Mouse (Mus musculus) limb, embryonic 14.5 days (tissue): ENCODE results near the gene Dgkb. TPM values are rescaled to one million over a fixed set of nuclear protein-coding genes. Genes with fewer than 3 reads are reported as not detected.

Experiments
- ATAC-seq: fragments of 200-750 bp; cut with Nextera tagmentation; 2 replicates; pipeline ENCODE4 v1.8.0; 2017; ENCODE audit warnings: low read depth, moderate number of reproducible peaks, moderate TSS enrichment; ENCODE audit not compliant: low FRiP score
- DNase-seq: peaks from one replicate; pipeline ENCODE4 v3.0.0-alpha.2; 2015; ENCODE audit warnings: low spot score
- H3K27ac ChIP-seq: fragments of 300-500 bp; sonication (generic); replicated peaks from 2 replicates; pipeline ENCODE4 v1.5.1; 2014; ENCODE audit warnings: low read depth, mild to moderate bottlenecking, low read length, moderate library complexity, mixed read lengths
- H3K27me3 ChIP-seq: fragments of 300-500 bp; sonication (generic); 2 replicates; pipeline ENCODE4 v1.6.1; 2014; ENCODE audit warnings: low read length, mixed read lengths; ENCODE audit not compliant: control insufficient read depth, insufficient read depth
- H3K36me3 ChIP-seq: fragments of 300-500 bp; sonication (generic); 2 replicates; pipeline ENCODE4 v1.6.1; 2014; ENCODE audit warnings: mild to moderate bottlenecking, low read length, moderate library complexity, mixed read lengths; ENCODE audit not compliant: control insufficient read depth, insufficient read depth
- H3K4me1 ChIP-seq: fragments of 300-500 bp; sonication (generic); 2 replicates; pipeline ENCODE4 v1.6.1; 2014; ENCODE audit warnings: antibody characterized with exemption, low read length, mixed read lengths; ENCODE audit not compliant: control insufficient read depth, insufficient read depth
- H3K4me2 ChIP-seq: fragments of 300-500 bp; sonication (generic); replicated peaks from 2 replicates; pipeline ENCODE4 v1.6.1; 2014; ENCODE audit warnings: low read depth, mild to moderate bottlenecking, low read length, moderate library complexity; ENCODE audit not compliant: severe bottlenecking
- H3K4me3 ChIP-seq: fragments of 300-500 bp; sonication (generic); replicated peaks from 2 replicates; pipeline ENCODE4 v1.5.1; 2014; ENCODE audit warnings: low read length
- H3K9ac ChIP-seq: fragments of 300-500 bp; sonication (generic); 2 replicates; pipeline ENCODE4 v1.6.1; 2014; ENCODE audit warnings: mild to moderate bottlenecking, low read depth, low read length, moderate library complexity; ENCODE audit not compliant: severe bottlenecking
- H3K9me3 ChIP-seq: fragments of 300-500 bp; sonication (generic); 2 replicates; pipeline ENCODE4 v1.6.1; 2016; ENCODE audit warnings: low read length; ENCODE audit not compliant: control insufficient read depth
- POLR2A ChIP-seq: fragments of 200-500 bp; IDR thresholded peaks from 2 replicates; pipeline ENCODE4 v1.8.0; 2012; ENCODE audit warnings: inconsistent platforms, mild to moderate bottlenecking, moderate library complexity, borderline replicate concordance; ENCODE audit not compliant: insufficient read depth, insufficient read length; ENCODE audit errors: extremely low read depth
- WGBS: fragments of 180-500 bp; shearing (Covaris S2); extraction: QIAGEN DNeasy Blood & Tissue Kit; methylation state at CpG from one replicate; pipeline ENCODE4 v1.1.7; 2014; 5-methylcytosine and 5-hydroxymethylcytosine counted together
- polyA plus RNA-seq, 2 experiments: library from polyadenylated mRNA; depleted of rRNA in 1 of 2; stranded (reverse) in 1 of 2; unstranded in 1 of 2; fragments of >200 nt; fragmentation: Nextera tagmentation in 1 of 2; extraction: Ambion mirVana in 1 of 2; gene quantifications; 2 replicates each; pipeline versions ENCODE4 v1.2.1 to v1.2.3; 2012 to 2014

The Dgkb gene
- polyA plus RNA-seq, 2 experiments = 0.56 to 0.80 TPM

DNA sequence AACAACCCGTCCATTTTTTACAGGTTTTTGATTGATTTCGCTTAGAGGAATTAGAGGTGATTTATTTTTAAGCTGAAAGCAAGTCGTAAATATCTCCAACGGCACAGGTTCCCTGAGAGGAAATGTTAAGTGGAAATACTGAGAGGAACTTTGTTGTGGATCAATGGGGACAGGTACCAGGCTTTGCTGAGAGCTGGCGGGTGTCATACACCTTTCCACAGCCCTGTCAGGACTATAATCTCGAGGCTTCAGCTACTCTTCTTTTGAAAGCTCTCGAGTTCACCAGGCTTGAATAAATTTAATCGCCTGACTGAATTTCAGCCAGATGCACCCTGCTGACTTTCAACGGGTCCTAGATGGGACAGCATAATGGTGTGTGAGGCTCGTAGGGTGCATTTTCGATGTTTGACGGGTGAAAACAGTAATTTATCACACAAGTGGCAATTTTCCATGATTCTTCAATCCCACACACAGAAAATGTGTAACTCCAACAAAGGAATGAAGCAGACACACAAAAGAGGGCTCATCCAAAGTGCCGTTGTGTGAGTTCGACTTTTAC is 580.3 kb downstream of the Dgkb start:
- WGBS = 55% methylated on average over 14 of the region's 14 CpGs
- Histone ChIP-seq H3K27me3 (no peaks in the 10 kb centered on the region), H3K4me1 (no peaks in the 10 kb centered on the region), H3K27ac (no peak overlapping the region), H3K9ac (no peak overlapping the region), H3K36me3 (no peaks in the 10 kb centered on the region), H3K4me2 (no peak overlapping the region), H3K9me3 (no peaks in the 10 kb centered on the region), H3K4me3 (no peak overlapping the region)
- ATAC-seq (no peak), DNase-seq (no peak)
- no peak for TF ChIP-seq POLR2A

DNA sequence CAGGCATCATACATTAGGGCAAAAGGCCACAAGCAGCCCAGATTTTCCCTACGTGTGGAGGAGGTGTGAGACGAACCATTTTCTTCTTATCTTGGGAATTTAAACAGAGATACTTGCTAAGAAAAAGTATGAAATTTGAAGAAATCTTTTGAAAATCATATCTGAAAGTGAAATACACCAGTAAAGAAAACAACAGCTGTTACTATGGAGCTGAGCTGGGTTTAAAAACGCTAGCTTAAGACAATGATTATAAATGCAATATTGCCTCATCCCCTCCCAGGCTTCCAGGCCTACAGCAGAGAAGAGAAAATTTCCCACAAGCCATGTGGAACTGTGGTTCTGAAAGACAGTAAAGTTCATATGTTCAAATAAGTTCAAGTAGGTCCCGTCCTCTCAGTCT is 582.6 kb downstream of the Dgkb start:
- Histone ChIP-seq H3K4me3 (no peak overlapping the region), H3K4me2 (no peak overlapping the region), H3K36me3 (no peaks in the 10 kb centered on the region), H3K27ac (no peak overlapping the region), H3K4me1 (no peaks in the 10 kb centered on the region), H3K9ac (no peak overlapping the region), H3K27me3 (no peaks in the 10 kb centered on the region), H3K9me3 (no peaks in the 10 kb centered on the region)
- 85% methylated on average over 4 of the region's 4 CpGs for WGBS
- ATAC-seq (no peak), DNase-seq (no peak)
- TF ChIP-seq POLR2A = no peak

DNA sequence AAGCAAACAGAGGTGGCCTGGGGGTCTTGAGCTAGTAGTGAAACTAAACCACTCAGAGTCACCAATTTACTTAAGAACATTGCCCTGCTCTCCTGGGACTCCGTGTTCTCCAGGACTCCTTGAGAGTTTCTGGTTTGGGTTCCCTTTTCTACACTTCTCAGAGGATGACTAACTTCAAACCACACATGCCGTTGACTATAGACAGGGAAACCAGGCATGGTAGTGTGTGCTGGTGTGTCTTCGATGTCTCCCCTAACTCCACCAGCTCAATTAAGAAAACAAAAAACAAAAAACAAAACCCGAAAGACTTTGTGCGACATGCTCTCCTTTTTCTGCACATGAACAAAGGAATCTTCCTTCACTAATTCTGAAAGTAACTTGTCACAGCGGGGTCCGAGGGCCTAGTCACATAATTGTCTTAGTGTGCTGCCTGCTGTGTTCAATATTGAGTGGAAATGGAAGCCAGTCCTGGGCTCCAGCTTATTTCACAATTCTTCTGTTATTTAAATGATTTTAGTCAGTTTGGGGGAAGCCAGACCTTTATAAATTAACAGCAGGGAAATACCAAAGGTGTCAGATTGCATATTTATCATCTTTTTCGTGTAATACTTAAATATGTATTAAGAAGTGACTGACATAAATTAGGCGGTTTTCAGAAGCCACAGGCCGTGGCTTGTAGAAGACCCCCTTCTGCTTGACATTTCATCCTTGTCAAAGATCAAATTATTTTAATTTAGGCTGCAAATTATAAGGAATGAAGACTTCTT is 618.0 kb downstream of the Dgkb start:
- no peaks in the 10 kb centered on the region for H3K36me3 ChIP-seq
- H3K4me3 ChIP-seq = no peak overlapping the region
- ATAC-seq = no peak
- H3K27ac ChIP-seq = no peak overlapping the region
- no peaks in the 10 kb centered on the region for H3K27me3 ChIP-seq
- no peak for TF ChIP-seq POLR2A
- H3K9me3 ChIP-seq = no peaks in the 10 kb centered on the region
- no peak overlapping the region for H3K9ac ChIP-seq
- 68% methylated on average over 10 of the region's 10 CpGs for WGBS
- DNase-seq = no peak
- no peaks in the 10 kb centered on the region for H3K4me1 ChIP-seq
- H3K4me2 ChIP-seq = no peak overlapping the region

DNA sequence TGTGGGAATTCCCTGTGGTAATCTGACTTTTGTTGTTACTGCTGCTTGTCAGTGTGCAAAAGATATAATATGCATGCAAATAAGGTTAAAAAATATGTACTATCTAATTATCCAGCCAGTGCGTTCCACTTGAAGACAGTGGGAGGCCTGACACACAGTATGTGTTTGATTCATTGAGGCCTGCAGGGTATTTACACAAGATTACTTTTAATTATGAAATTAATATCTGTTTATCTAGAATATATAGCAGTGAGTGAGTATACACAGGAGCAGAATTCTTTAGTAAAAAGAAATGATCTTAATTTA is 618.6 kb downstream of the Dgkb start:
- Histone ChIP-seq H3K4me2 (no peak overlapping the region), H3K4me3 (no peak overlapping the region), H3K27me3 (no peaks in the 10 kb centered on the region), H3K9ac (no peak overlapping the region), H3K27ac (no peak overlapping the region), H3K9me3 (no peaks in the 10 kb centered on the region), H3K4me1 (no peaks in the 10 kb centered on the region), H3K36me3 (no peaks in the 10 kb centered on the region)
- WGBS = 54% methylated on average over 1 of the region's 1 CpGs
- TF ChIP-seq POLR2A = no peak
- ATAC-seq (no peak), DNase-seq (no peak)

DNA sequence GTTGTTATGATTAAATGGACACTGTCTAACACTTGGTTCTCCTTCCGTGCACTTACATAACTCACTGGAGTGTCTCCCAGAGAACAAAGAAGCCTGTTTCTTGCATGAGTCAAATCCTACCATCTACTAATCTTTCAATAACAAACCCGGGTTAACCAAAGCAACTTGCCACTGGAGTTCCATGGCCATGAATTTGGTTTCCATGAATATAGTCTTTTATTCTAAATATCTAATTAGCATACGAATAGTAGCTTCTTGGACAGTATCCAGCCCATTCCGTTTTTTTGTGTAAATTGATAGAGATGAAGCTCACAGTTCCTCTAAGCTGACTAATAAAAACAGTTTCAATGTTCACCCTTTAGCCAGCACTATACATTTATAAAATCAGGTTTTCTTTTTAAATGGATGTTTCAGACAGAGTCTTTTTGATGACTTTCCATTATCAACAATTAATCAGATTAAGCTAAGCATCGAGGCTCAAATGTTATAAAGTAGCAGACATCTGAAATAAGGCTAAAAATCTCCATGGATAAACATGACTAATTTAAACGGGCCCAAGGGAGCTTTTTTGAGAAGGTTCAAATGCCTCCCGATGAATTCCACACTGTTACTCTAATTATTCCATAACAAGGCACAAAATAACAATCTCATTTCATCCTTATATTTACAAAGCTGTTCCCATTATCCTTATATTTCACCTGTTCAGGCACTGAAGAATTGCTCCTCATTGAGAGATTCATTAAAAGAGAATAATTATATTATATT is 633.0 kb downstream of the Dgkb start:
- no peak for ATAC-seq
- no peak overlapping the region for H3K9ac ChIP-seq
- no peak overlapping the region for H3K4me3 ChIP-seq
- H3K4me2 ChIP-seq = no peak overlapping the region
- H3K27ac ChIP-seq = no peak overlapping the region
- no peaks in the 10 kb centered on the region for H3K9me3 ChIP-seq
- no peak for DNase-seq
- WGBS = 74% methylated on average over 7 of the region's 7 CpGs
- no peak for TF ChIP-seq POLR2A
- no peaks in the 10 kb centered on the region for H3K36me3 ChIP-seq
- no peaks in the 10 kb centered on the region for H3K27me3 ChIP-seq
- H3K4me1 ChIP-seq = no peaks in the 10 kb centered on the region
